Mouse (Mus musculus) small intestine, adult 2 months (tissue): ENCODE results near the gene Sept4.

Experiments used
- CTCF ChIP-seq: fragments of 200-500 bp; IDR thresholded peaks from 2 replicates; pipeline ENCODE4 v1.5.1; 2012; ENCODE audit warnings: low read depth, mild to moderate bottlenecking, control low read depth, inconsistent platforms, low read length, moderate library complexity, mixed read lengths; ENCODE audit not compliant: insufficient replicate concordance, insufficient read length; ENCODE audit errors: extremely low read depth
- POLR2A ChIP-seq: fragments of 200-500 bp; IDR thresholded peaks from 2 replicates; pipeline ENCODE4 v1.6.1; 2012; ENCODE audit warnings: low read depth, mild to moderate bottlenecking, control low read depth, inconsistent platforms, low read length, moderate library complexity

GRCm38 (mm10) chr11:87596492-87596891 is 27.8 kb downstream of the Sept4 start:
- TF ChIP-seq CTCF (no peak), POLR2A (no peak)
